Mouse (Mus musculus): ENCODE measurements at regions not wholly inside any gene's neighbourhood (a gene's known extent, or its start where the extent isn't known, plus 50 kb on each side); places are given as distances from the start of the nearest gene placed in this dataset.

DNA sequence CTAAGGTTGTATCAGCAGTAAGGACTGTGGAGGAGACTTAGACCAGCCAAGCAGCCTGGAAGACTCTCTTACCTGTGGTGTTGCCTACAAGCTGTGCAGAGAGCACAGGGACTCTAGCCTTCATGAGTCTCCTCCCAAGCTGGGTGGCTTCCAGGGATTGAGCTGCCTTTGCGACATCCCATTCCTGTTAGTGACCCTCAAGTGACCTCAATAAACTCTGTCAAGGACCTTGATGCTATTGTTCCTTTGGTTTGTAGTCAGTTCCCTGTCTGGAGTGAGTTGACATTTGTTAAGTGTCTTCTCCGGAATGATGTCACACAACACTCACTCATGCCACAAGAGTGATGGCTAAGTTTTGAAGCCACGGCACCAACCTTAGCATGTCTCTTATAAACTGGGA is 211.0 kb downstream of the Cd83 start:
- TF ChIP-seq CTCF (IDR thresholded peaks at IDR 0.05; ENCODE audit: low read depth) (no peak), EP300 (optimal IDR thresholded peaks at IDR 0.05) (no peak)
- DNase-seq (ENCODE audit: low spot score) = no peak
- ATAC-seq (ENCODE audit: low FRiP score, low TSS enrichment) = no peak
- no peaks in the 10 kb centered on the region; the same call in 1 of the 2 replicates for H3K4me1 ChIP-seq (replicated peaks; ENCODE audit: control insufficient read depth, insufficient read depth)
- 62% methylated on average over 3 of the region's 3 CpGs for WGBS
- no peaks in the 10 kb centered on the region for H3K36me3 ChIP-seq (ENCODE audit: control insufficient read depth, insufficient read depth, low read length)
- H3K27ac ChIP-seq (replicated peaks) = no peak overlapping the region
- no peak overlapping the region for H3K4me3 ChIP-seq (ENCODE audit: low read depth, low read length)
- no peaks in the 10 kb centered on the region for H3K27me3 ChIP-seq (ENCODE audit: control insufficient read depth, insufficient read depth, low read length)
- no peak overlapping the region for H3K9ac ChIP-seq (ENCODE audit: low read length)
- no peaks in the 10 kb centered on the region for H3K9me3 ChIP-seq (ENCODE audit: control insufficient read depth, low read length)
- H3K4me2 ChIP-seq (replicated peaks; ENCODE audit: low read depth) = no peak overlapping the region

- no peak overlapping the region for H3K4me2 ChIP-seq (replicated peaks; ENCODE audit: low read depth)
- no peak for ATAC-seq (ENCODE audit: low FRiP score, low TSS enrichment)
- H3K4me1 ChIP-seq (replicated peaks; ENCODE audit: control insufficient read depth, insufficient read depth) = no peaks in the 10 kb centered on the region
- no peaks in the 10 kb centered on the region for H3K9me3 ChIP-seq (ENCODE audit: control insufficient read depth, low read length)
- H3K4me3 ChIP-seq (ENCODE audit: low read depth, low read length) = no peak overlapping the region
- H3K27me3 ChIP-seq (ENCODE audit: control insufficient read depth, insufficient read depth, low read length) = no peaks in the 10 kb centered on the region
- WGBS = 82% methylated on average over 12 of the region's 12 CpGs
- H3K36me3 ChIP-seq (ENCODE audit: control insufficient read depth, insufficient read depth, low read length) = no peaks in the 10 kb centered on the region
- H3K9ac ChIP-seq (ENCODE audit: low read length) = no peak overlapping the region
- TF ChIP-seq CTCF (IDR thresholded peaks at IDR 0.05; ENCODE audit: low read depth) (no peak), EP300 (optimal IDR thresholded peaks at IDR 0.05) (no peak)
- no peak overlapping the region for H3K27ac ChIP-seq (replicated peaks)
- no peak for DNase-seq (ENCODE audit: low spot score)
These were observed 217.4 kb downstream of the Cd83 start for GRCm38 (mm10) chr13:44001861-44002545.

- H3K27me3 ChIP-seq (ENCODE audit: control insufficient read depth, insufficient read depth, low read length) = no peaks in the 10 kb centered on the region
- peak; percentile 19 for DNase-seq (ENCODE audit: low spot score)
- no peaks in the 10 kb centered on the region for H3K4me1 ChIP-seq (replicated peaks; ENCODE audit: control insufficient read depth, insufficient read depth)
- ATAC-seq (ENCODE audit: low FRiP score, low TSS enrichment) = no peak
- no peak overlapping the region for H3K4me3 ChIP-seq (ENCODE audit: low read depth, low read length)
- H3K36me3 ChIP-seq (ENCODE audit: control insufficient read depth, insufficient read depth, low read length) = no peaks in the 10 kb centered on the region
- H3K9me3 ChIP-seq (ENCODE audit: control insufficient read depth, low read length) = no peaks in the 10 kb centered on the region
- 63% methylated on average over 2 of the region's 2 CpGs for WGBS
- H3K4me2 ChIP-seq (replicated peaks; ENCODE audit: low read depth) = no peak overlapping the region
- H3K9ac ChIP-seq (ENCODE audit: low read length) = no peak overlapping the region
- TF ChIP-seq EP300 (optimal IDR thresholded peaks at IDR 0.05) = no peak
- no peak for TF ChIP-seq CTCF (IDR thresholded peaks at IDR 0.05; ENCODE audit: low read depth)
- H3K27ac ChIP-seq (replicated peaks) = no peak overlapping the region
These were observed 228.3 kb downstream of the Cd83 start for GRCm38 (mm10) chr13:44012868-44013267.

GRCm38 (mm10) chr13:44018489-44019303 is 234.1 kb downstream of the Cd83 start:
- no peak overlapping the region for H3K4me2 ChIP-seq (replicated peaks; ENCODE audit: low read depth)
- 20% methylated on average over 8 of the region's 8 CpGs for WGBS
- DNase-seq (ENCODE audit: low spot score) = no peak

DNA sequence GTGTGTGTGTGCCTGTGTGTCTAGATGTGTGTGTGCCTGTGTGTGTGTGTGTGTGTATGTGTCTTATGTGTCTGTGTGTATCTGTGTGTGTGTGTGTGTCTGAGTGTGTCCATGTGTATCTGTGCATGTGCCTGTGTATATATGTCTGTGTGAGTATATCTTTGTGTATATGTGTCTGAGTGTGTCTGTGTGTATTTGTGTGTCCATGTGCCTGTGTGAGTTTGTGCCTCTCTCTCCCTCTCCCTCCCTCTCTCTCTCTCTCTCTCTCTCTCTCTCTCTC is 234.7 kb downstream of the Cd83 start:
- Histone ChIP-seq H3K9ac (ENCODE audit: low read length) (no peak overlapping the region), H3K27me3 (ENCODE audit: control insufficient read depth, insufficient read depth, low read length) (no peaks in the 10 kb centered on the region), H3K27ac (replicated peaks) (no peak overlapping the region), H3K4me2 (replicated peaks; ENCODE audit: low read depth) (no peak overlapping the region), H3K4me3 (ENCODE audit: low read depth, low read length) (no peak overlapping the region), H3K36me3 (ENCODE audit: control insufficient read depth, insufficient read depth, low read length) (no peaks in the 10 kb centered on the region), H3K9me3 (ENCODE audit: control insufficient read depth, low read length) (no peaks in the 10 kb centered on the region), H3K4me1 (replicated peaks; ENCODE audit: control insufficient read depth, insufficient read depth) (0 out of 2 replicates have a peak, but pooled peaks cover 3% of the 10 kb centered on the region)
- TF ChIP-seq EP300 (optimal IDR thresholded peaks at IDR 0.05) (no peak), CTCF (IDR thresholded peaks at IDR 0.05; ENCODE audit: low read depth) (no peak)
- ATAC-seq (ENCODE audit: low FRiP score, low TSS enrichment) (no peak), DNase-seq (ENCODE audit: low spot score) (no peak)

More at GRCm38 (mm10) chr13:44018489-44019303, 234.1 kb downstream of the Cd83 start:
- no peaks in the 10 kb centered on the region for H3K36me3 ChIP-seq (ENCODE audit: control insufficient read depth, insufficient read depth, low read length)
- H3K9me3 ChIP-seq (ENCODE audit: control insufficient read depth, low read length) = no peaks in the 10 kb centered on the region
- H3K9ac ChIP-seq (ENCODE audit: low read length) = no peak overlapping the region
- no peak for ATAC-seq (ENCODE audit: low FRiP score, low TSS enrichment)
- H3K27ac ChIP-seq (replicated peaks) = no peak overlapping the region
- no peaks in the 10 kb centered on the region for H3K27me3 ChIP-seq (ENCODE audit: control insufficient read depth, insufficient read depth, low read length)
- H3K4me3 ChIP-seq (ENCODE audit: low read depth, low read length) = no peak overlapping the region
- no peak for TF ChIP-seq EP300 (optimal IDR thresholded peaks at IDR 0.05)
- TF ChIP-seq CTCF (IDR thresholded peaks at IDR 0.05; ENCODE audit: low read depth) = no peak
- 0 out of 2 replicates have a peak, but pooled peaks cover 3% of the 10 kb centered on the region for H3K4me1 ChIP-seq (replicated peaks; ENCODE audit: control insufficient read depth, insufficient read depth)

DNA sequence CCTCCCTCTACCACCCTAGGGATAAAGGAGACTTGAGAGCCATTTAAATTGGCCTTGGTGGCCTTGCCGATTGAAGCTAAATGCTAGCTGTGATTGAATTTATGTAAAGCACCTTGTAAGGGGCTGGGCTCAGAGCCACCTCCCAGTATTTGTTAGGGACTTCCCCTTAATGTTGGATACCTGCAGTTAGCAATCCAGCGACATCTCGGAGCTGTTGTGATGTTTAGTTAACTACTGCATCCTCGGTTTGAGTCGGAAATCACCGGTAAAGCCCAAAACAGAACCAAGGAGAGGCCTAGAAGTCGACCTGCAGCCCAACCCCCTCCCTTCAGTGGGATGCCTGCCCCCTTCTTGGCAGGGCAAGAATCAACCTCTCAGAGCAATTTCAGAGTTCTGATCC is 236.3 kb downstream of the Cd83 start:
- TF ChIP-seq CTCF (IDR thresholded peaks at IDR 0.05; ENCODE audit: low read depth) (no peak), EP300 (optimal IDR thresholded peaks at IDR 0.05) (no peak)
- H3K27me3 ChIP-seq (ENCODE audit: control insufficient read depth, insufficient read depth, low read length) = no peaks in the 10 kb centered on the region
- DNase-seq (ENCODE audit: low spot score) (no peak), ATAC-seq (ENCODE audit: low FRiP score, low TSS enrichment) (no peak)
- H3K9ac ChIP-seq (ENCODE audit: low read length) = no peak overlapping the region
- no peaks in the 10 kb centered on the region for H3K36me3 ChIP-seq (ENCODE audit: control insufficient read depth, insufficient read depth, low read length)
- H3K4me1 ChIP-seq (replicated peaks; ENCODE audit: control insufficient read depth, insufficient read depth) = 0 out of 2 replicates have a peak, but pooled peaks cover 3% of the 10 kb centered on the region
- H3K27ac ChIP-seq (replicated peaks) = no peak overlapping the region
- H3K9me3 ChIP-seq (ENCODE audit: control insufficient read depth, low read length) = no peaks in the 10 kb centered on the region
- H3K4me2 ChIP-seq (replicated peaks; ENCODE audit: low read depth) = no peak overlapping the region
- 69% methylated on average over 7 of the region's 7 CpGs for WGBS
- no peak overlapping the region for H3K4me3 ChIP-seq (ENCODE audit: low read depth, low read length)

Data from stomach, postnatal 0 days (tissue).